Mouse (Mus musculus) spleen, adult 12 weeks (tissue): ENCODE measurements around the gene Pcx.

ENCODE experiments used
- DNase-seq: peaks from one replicate; pipeline ENCODE4 v3.0.0; 2022; ENCODE audit warnings: low spot score

Gene Pcx

DNA sequence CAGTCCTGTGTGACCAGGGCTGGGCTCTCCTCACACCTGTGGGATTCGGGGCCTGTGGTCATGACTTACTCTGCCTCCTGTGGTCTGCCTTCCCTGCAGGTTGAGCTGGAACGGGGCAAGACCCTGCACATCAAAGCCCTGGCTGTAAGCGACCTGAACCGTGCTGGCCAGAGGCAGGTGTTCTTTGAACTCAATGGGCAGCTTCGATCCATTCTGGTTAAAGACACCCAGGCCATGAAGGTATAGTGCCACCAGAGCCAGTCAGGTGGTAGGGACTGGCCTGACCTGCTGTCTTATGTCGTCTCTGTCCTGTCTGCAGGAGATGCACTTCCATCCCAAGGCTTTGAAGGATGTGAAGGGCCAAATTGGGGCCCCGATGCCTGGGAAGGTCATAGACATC lies 110.4 kb downstream of the Pcx start:
- no peak for DNase-seq

- DNase-seq = no peak
These were observed 112.5 kb downstream of the Pcx start for GRCm38 (mm10) chr19:4622780-4623179.

- no peak for DNase-seq
These were observed 113.1 kb downstream of the Pcx start for GRCm38 (mm10) chr19:4623419-4623818.

DNA sequence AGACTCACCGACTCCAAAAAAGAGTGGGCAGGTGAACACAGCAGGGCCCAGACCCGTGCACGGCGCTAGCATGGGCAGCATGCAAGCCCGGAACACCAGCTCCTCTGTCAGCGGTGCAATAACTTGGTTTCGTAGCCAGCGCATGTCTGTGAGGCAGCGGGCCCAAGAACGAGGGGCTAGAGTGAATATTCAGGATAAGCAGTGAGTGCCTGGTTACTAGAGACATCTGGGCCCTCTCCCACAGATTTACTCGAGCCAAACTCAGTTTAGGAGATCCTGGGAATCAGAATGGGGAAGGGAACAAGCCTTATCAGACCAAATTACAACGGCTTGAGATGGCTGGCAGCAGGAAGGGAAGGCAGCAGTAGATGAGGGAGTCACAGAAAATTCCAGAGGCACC lies 113.7 kb downstream of the Pcx start:
- no peak for DNase-seq

GRCm38 (mm10) chr19:4624406-4625178 lies 114.3 kb downstream of the Pcx start:
- DNase-seq = no peak

DNA sequence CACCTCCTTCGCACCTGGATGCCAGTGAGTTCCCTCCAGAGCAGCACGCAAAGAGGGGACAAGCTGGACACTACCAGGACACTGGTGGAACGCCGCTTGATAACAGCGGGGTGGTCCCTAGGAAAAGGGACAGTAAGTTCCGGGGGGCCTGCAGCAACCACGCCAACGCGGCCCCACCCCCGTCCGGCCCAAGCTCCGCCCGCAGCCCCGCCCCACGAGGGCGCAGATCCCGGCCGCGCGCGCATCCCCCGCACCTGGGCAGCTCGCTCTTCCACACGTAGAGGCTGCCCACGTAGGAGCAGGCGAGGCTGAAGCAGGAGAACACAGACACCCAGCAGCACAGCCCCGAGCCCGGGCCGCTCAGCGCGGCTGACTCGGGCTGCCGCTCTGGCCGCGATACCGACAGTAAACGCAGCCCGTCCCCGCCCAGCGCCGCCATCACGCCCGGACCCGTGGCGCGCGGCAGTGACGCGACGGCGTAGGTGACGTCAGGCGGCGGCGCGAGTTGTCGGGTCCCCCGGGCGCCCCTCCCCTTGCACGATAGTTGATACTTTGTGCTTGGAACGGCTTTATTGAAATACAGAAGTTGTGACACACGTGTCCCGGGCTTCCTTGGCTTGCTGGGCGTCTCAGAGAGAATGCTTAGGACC lies 115.0 kb downstream of the Pcx start, which contains the start of gene Rce1:
TSS of gene Rce1 (minus strand) at position 463 of the 650 bp plus-strand sequence.
- DNase-seq = peak; percentile 93

GRCm38 (mm10) chr19:4625829-4626535 lies 115.7 kb downstream of the Pcx start:
- no peak for DNase-seq

DNA sequence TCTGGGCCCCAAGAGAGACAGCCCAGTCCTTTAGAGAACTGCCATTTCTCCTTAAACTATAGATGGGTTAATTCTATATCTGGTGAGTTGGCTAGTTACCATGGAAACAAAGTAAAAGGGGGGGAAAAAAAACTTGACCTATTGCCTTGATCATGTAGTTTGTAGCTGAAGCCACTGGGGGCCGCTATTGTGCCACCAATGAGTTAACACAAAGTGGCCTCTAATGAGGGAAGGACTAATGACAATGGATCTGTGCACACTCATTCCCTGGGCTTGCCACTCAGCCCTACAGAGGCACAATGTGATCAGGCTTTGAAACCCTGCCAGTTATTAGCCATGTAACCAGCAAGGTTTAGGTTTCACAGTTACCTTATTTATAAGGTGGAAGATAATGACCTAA lies 118.5 kb downstream of the Pcx start:
- peak; percentile 35 for DNase-seq

DNA sequence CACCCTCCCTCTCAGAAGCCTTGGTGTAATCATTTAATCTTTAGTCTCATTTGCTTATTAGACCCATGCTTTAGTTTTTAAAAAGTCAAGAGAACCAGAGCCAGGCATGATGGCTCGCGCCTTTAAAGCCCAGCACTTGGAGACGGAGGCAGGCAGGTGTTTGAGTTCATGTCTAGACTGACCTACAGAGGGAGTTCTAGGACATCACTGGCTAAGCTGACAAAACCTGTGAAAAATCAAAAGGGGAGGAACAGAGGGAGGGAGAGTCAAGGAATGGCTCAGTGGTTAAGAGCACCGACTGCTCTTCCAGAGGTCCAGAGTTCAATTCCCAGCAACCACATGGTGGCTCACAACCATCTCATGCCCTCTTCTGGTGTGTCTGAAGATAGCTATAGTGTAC lies 125.7 kb downstream of the Pcx start:
- DNase-seq = no peak

DNA sequence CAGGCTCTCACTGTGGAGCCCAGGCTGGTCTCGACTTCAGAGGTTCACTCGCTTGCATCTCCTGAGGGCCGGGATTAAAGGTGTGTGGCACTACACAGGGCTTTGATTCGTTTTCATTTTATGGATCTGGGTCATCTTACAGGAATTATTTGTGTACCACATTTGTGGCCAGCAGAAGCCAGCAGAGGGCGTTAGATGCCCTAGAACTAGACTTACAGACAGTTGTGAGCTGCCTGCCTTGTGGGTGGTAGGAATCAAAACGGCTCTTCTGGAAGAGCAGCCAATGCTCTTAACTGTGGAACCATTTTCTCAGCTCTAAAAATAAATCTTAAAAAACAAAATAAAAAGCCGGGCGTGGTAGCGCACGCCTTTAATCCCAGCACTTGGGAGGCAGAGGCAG lies 134.0 kb downstream of the Pcx start:
- DNase-seq = no peak

DNA sequence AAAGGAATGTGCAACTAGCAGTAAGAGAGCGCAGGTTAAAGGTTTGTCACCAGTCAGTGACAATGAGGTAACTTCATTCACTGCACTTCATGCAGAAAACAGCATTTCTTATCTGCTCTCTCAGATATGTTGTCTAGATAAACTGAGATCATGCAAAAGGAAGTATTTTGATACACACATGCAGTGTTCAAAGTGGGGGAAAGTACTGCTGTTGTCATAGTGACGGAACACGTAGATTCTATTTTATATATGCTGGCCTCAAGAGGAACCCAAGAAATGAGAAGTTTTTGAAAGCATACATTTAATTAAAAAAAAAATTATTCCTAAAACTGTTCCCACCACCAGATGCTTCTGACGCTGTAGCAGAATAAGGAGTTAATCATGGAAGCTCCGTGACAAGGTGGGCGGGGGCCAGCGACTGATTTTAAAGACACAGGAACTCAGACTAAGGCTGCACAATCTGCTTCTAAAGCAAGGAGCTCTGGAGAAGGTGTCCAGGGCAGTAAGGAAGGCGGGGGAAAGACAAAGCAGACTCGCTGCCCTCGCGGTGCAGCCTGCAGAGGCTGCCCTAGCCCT lies 136.7 kb downstream of the Pcx start:
- no peak for DNase-seq

GRCm38 (mm10) chr19:4658156-4658555 lies 147.9 kb downstream of the Pcx start:
- no peak for DNase-seq

DNA sequence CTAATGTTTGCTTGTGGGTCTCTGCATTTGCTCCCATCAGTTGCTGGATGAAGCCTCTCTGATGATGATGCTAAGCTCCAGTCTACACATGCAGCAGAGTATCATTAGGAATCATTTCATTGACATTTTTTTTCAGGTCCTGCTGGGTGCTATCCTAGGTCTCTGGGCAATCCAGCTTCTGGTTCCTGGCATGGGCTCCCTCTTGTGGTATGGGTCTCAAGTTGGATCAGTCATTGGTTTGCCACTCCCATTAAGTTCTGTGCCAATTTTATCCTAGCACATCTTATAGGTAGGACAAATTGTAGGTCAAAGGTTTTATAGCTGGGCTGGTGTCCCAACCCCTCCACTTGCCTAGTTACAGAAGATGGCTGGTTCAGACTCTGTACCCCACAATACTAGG lies 156.5 kb downstream of the Pcx start:
- DNase-seq = no peak

DNA sequence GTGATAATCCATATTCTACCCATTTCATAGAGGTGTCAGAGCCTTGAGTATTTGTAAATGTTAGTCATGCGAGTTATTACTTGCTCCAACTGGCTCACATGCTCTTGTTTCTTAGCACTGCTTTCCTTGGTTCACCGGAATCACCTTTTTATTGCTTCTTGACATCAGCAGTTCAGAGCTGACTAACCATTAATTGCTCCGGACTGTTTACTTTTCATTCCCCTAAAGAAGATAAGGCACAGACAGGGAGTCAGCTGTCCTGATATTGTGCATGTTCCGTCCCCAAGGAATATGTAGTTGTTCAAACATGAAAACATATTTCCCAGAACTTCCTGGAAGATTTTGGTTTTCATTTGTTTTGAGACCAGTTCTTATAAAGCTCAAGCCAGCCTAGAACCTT lies 160.5 kb downstream of the Pcx start:
- DNase-seq = no peak
